Mouse (Mus musculus): Measurements from ENCODE around the gene Eml6. TPM values are rescaled to one million over a fixed set of nuclear protein-coding genes. Genes with fewer than 3 reads are reported as not detected.

The Eml6 gene
- polyA plus RNA-seq, 1 experiment from 2014 or later: 0.84 TPM

- WGBS: 70% methylated on average over 2 of the region's 2 CpGs
- H3K27ac ChIP-seq (replicated peaks in 1 of 2; ENCODE audit: control insufficient read depth in 1 of 2, insufficient read depth in 1 of 2, low read depth in 2 of 2, low read length in 2 of 2): no peak overlapping the region
- no peaks in the 10 kb centered on the region for H3K36me3 ChIP-seq (ENCODE audit: control insufficient read depth, insufficient read depth, low read length)
- peaks cover 12 to 35% of the 10 kb centered on the region in 2 experiments for H3K4me1 ChIP-seq (ENCODE audit: control insufficient read depth in 2 of 2, insufficient read depth in 2 of 2, low read length in 2 of 2)
- no peak overlapping the region for H3K4me2 ChIP-seq (ENCODE audit: low read length)
- H3K9ac ChIP-seq (ENCODE audit: low read length): no peak overlapping the region
- no peak overlapping the region for H3K4me3 ChIP-seq (ENCODE audit: control insufficient read depth in 1 of 2, insufficient read depth in 1 of 2, low read depth in 1 of 2, low read length in 2 of 2)
- no peaks in the 10 kb centered on the region for H3K27me3 ChIP-seq (ENCODE audit: control insufficient read depth, insufficient read depth, low read length)
- no peak for ATAC-seq (ENCODE audit: insufficient number of reproducible peaks, insufficient read depth, low FRiP score, low read depth)
- no peaks in the 10 kb centered on the region for H3K9me3 ChIP-seq (ENCODE audit: control insufficient read depth, low read length)
These were observed 251.1 kb downstream of the Eml6 start for GRCm38 (mm10) chr11:29774760-29775159.

GRCm38 (mm10) chr11:29774296-29774695 is 251.5 kb downstream of the Eml6 start:
- no peaks in the 10 kb centered on the region for H3K27me3 ChIP-seq (ENCODE audit: control insufficient read depth, insufficient read depth, low read length)
- H3K27ac ChIP-seq (replicated peaks in 1 of 2; ENCODE audit: control insufficient read depth in 1 of 2, insufficient read depth in 1 of 2, low read depth in 2 of 2, low read length in 2 of 2): no peak overlapping the region
- peaks cover 12 to 35% of the 10 kb centered on the region in 2 experiments for H3K4me1 ChIP-seq (ENCODE audit: control insufficient read depth in 2 of 2, insufficient read depth in 2 of 2, low read length in 2 of 2)
- no peak overlapping the region for H3K4me3 ChIP-seq (ENCODE audit: control insufficient read depth in 1 of 2, insufficient read depth in 1 of 2, low read depth in 1 of 2, low read length in 2 of 2)
- no peaks in the 10 kb centered on the region for H3K9me3 ChIP-seq (ENCODE audit: control insufficient read depth, low read length)
- no peak overlapping the region for H3K4me2 ChIP-seq (ENCODE audit: low read length)
- no peak overlapping the region for H3K9ac ChIP-seq (ENCODE audit: low read length)
- 46% methylated on average over 2 of the region's 2 CpGs for WGBS
- H3K36me3 ChIP-seq (ENCODE audit: control insufficient read depth, insufficient read depth, low read length): no peaks in the 10 kb centered on the region
- no peak for ATAC-seq (ENCODE audit: insufficient number of reproducible peaks, insufficient read depth, low FRiP score, low read depth)

GRCm38 (mm10) chr11:29772279-29772678 is 253.6 kb downstream of the Eml6 start:
- Histone ChIP-seq H3K4me1 (ENCODE audit: control insufficient read depth in 2 of 2, insufficient read depth in 2 of 2, low read length in 2 of 2) (peaks cover 11 to 27% of the 10 kb centered on the region in 2 experiments), H3K9ac (ENCODE audit: low read length) (no peak overlapping the region), H3K27me3 (ENCODE audit: control insufficient read depth, insufficient read depth, low read length) (no peaks in the 10 kb centered on the region), H3K4me3 (ENCODE audit: control insufficient read depth in 1 of 2, insufficient read depth in 1 of 2, low read depth in 1 of 2, low read length in 2 of 2) (no peak overlapping the region), H3K27ac (replicated peaks in 1 of 2; ENCODE audit: control insufficient read depth in 1 of 2, insufficient read depth in 1 of 2, low read depth in 2 of 2, low read length in 2 of 2) (no peak overlapping the region), H3K36me3 (ENCODE audit: control insufficient read depth, insufficient read depth, low read length) (no peaks in the 10 kb centered on the region), H3K9me3 (ENCODE audit: control insufficient read depth, low read length) (no peaks in the 10 kb centered on the region), H3K4me2 (ENCODE audit: low read length) (no peak overlapping the region)
- WGBS: 32% methylated on average over 1 of the region's 1 CpGs
- ATAC-seq (ENCODE audit: insufficient number of reproducible peaks, insufficient read depth, low FRiP score, low read depth): no peak

GRCm38 (mm10) chr11:29770666-29771400 is 255.0 kb downstream of the Eml6 start:
- ATAC-seq (ENCODE audit: insufficient number of reproducible peaks, insufficient read depth, low FRiP score, low read depth): no peak; the same call in 1 of the 2 replicates
- Histone ChIP-seq H3K4me2 (ENCODE audit: low read length) (no peak overlapping the region), H3K4me3 (ENCODE audit: control insufficient read depth in 1 of 2, insufficient read depth in 1 of 2, low read depth in 1 of 2, low read length in 2 of 2) (no peak overlapping the region), H3K27ac (replicated peaks in 1 of 2; ENCODE audit: control insufficient read depth in 1 of 2, insufficient read depth in 1 of 2, low read depth in 2 of 2, low read length in 2 of 2) (0 out of 4 replicates have a peak overlapping the region, but pooled peaks of 1 of the 2 experiments have one; percentile 41), H3K9ac (ENCODE audit: low read length) (no peak overlapping the region), H3K36me3 (ENCODE audit: control insufficient read depth, insufficient read depth, low read length) (no peaks in the 10 kb centered on the region), H3K4me1 (ENCODE audit: control insufficient read depth in 2 of 2, insufficient read depth in 2 of 2, low read length in 2 of 2) (peaks cover 11 to 26% of the 10 kb centered on the region in 2 experiments), H3K9me3 (ENCODE audit: control insufficient read depth, low read length) (no peaks in the 10 kb centered on the region), H3K27me3 (ENCODE audit: control insufficient read depth, insufficient read depth, low read length) (no peaks in the 10 kb centered on the region)
- 20% methylated on average over 3 of the region's 3 CpGs for WGBS

- no peaks in the 10 kb centered on the region for H3K27me3 ChIP-seq (ENCODE audit: control insufficient read depth, insufficient read depth, low read length)
- no peak for ATAC-seq (ENCODE audit: insufficient number of reproducible peaks, insufficient read depth, low FRiP score, low read depth)
- no peak overlapping the region for H3K4me2 ChIP-seq (ENCODE audit: low read length)
- H3K27ac ChIP-seq (replicated peaks in 1 of 2; ENCODE audit: control insufficient read depth in 1 of 2, insufficient read depth in 1 of 2, low read depth in 2 of 2, low read length in 2 of 2): no peak overlapping the region
- no peaks in the 10 kb centered on the region for H3K36me3 ChIP-seq (ENCODE audit: control insufficient read depth, insufficient read depth, low read length)
- H3K4me3 ChIP-seq (ENCODE audit: control insufficient read depth in 1 of 2, insufficient read depth in 1 of 2, low read depth in 1 of 2, low read length in 2 of 2): no peak overlapping the region
- no peak overlapping the region for H3K9ac ChIP-seq (ENCODE audit: low read length)
- H3K9me3 ChIP-seq (ENCODE audit: control insufficient read depth, low read length): no peaks in the 10 kb centered on the region
- peaks cover 4 to 18% of the 10 kb centered on the region in 2 experiments; a peak in 3 of 4 replicates for H3K4me1 ChIP-seq (ENCODE audit: control insufficient read depth in 2 of 2, insufficient read depth in 2 of 2, low read length in 2 of 2)
These were observed 257.3 kb downstream of the Eml6 start for GRCm38 (mm10) chr11:29768523-29768922.

GRCm38 (mm10) chr11:29766313-29766982 is 259.4 kb downstream of the Eml6 start:
- no peak overlapping the region for H3K4me2 ChIP-seq (ENCODE audit: low read length)
- no peaks in the 10 kb centered on the region for H3K9me3 ChIP-seq (ENCODE audit: control insufficient read depth, low read length)
- no peaks in the 10 kb centered on the region for H3K36me3 ChIP-seq (ENCODE audit: control insufficient read depth, insufficient read depth, low read length)
- H3K27me3 ChIP-seq (ENCODE audit: control insufficient read depth, insufficient read depth, low read length): no peaks in the 10 kb centered on the region
- H3K27ac ChIP-seq (replicated peaks in 1 of 2; ENCODE audit: control insufficient read depth in 1 of 2, insufficient read depth in 1 of 2, low read depth in 2 of 2, low read length in 2 of 2): no peak overlapping the region
- 74% methylated on average over 11 of the region's 11 CpGs for WGBS
- no peak overlapping the region for H3K4me3 ChIP-seq (ENCODE audit: control insufficient read depth in 1 of 2, insufficient read depth in 1 of 2, low read depth in 1 of 2, low read length in 2 of 2)
- ATAC-seq (ENCODE audit: insufficient number of reproducible peaks, insufficient read depth, low FRiP score, low read depth): no peak
- H3K4me1 ChIP-seq (ENCODE audit: control insufficient read depth in 2 of 2, insufficient read depth in 2 of 2, low read length in 2 of 2): peaks cover 3 to 12% of the 10 kb centered on the region in 2 experiments; a peak in 3 of 4 replicates
- H3K9ac ChIP-seq (ENCODE audit: low read length): no peak overlapping the region

GRCm38 (mm10) chr11:29765063-29765462 is 260.8 kb downstream of the Eml6 start:
- no peak overlapping the region for H3K27ac ChIP-seq (replicated peaks in 1 of 2; ENCODE audit: control insufficient read depth in 1 of 2, insufficient read depth in 1 of 2, low read depth in 2 of 2, low read length in 2 of 2)
- H3K9me3 ChIP-seq (ENCODE audit: control insufficient read depth, low read length): no peaks in the 10 kb centered on the region
- no peak for ATAC-seq (ENCODE audit: insufficient number of reproducible peaks, insufficient read depth, low FRiP score, low read depth)
- WGBS: 80% methylated on average over 4 of the region's 4 CpGs
- H3K4me2 ChIP-seq (ENCODE audit: low read length): no peak overlapping the region
- H3K9ac ChIP-seq (ENCODE audit: low read length): no peak overlapping the region
- H3K4me3 ChIP-seq (ENCODE audit: control insufficient read depth in 1 of 2, insufficient read depth in 1 of 2, low read depth in 1 of 2, low read length in 2 of 2): no peak overlapping the region
- H3K36me3 ChIP-seq (ENCODE audit: control insufficient read depth, insufficient read depth, low read length): no peaks in the 10 kb centered on the region
- H3K27me3 ChIP-seq (ENCODE audit: control insufficient read depth, insufficient read depth, low read length): no peaks in the 10 kb centered on the region
- no peaks in the 10 kb centered on the region for H3K4me1 ChIP-seq (ENCODE audit: control insufficient read depth in 2 of 2, insufficient read depth in 2 of 2, low read length in 2 of 2)

Measured in heart, embryonic 14.5 days (tissue).